Mouse (Mus musculus) MEL (cell line): Measurements from ENCODE around the gene Gfap. TPM values are rescaled to one million over a fixed set of nuclear protein-coding genes. Genes with fewer than 3 reads are reported as not detected.

ENCODE experiments used
- DNase-seq: peaks from one replicate; pipeline ENCODE4 v3.0.0; 2011; ENCODE audit warnings: low read depth, low spot score
- H3K27ac ChIP-seq: 2 replicates; pipeline ENCODE4 v1.5.1; 2012; ENCODE audit warnings: low read depth, mild to moderate bottlenecking, control low read depth, low read length, moderate library complexity; ENCODE audit not compliant: control insufficient read depth
- H3K27me3 ChIP-seq, 2 experiments: fragments of 150-350 bp in 1 of 2; sonication (generic) in 1 of 2; 2 replicates each; pipeline ENCODE4 v1.6.1; 2012; ENCODE audit warnings: low read length in 2 of 2, mild to moderate bottlenecking in 2 of 2, improper control_type of control experiment in 1 of 2, moderate library complexity in 1 of 2; ENCODE audit not compliant: insufficient read depth in 2 of 2, control insufficient read depth in 1 of 2
- H3K36me3 ChIP-seq, 2 experiments: 2 replicates each; pipeline ENCODE4 v1.6.1; 2012 to 2014; ENCODE audit warnings: low read length in 2 of 2, improper control_type of control experiment in 1 of 2, inconsistent platforms in 1 of 2, mild to moderate bottlenecking in 1 of 2; ENCODE audit not compliant: insufficient read depth in 2 of 2, control insufficient read depth in 1 of 2
- H3K4me1 ChIP-seq, 2 experiments: fragments of 150-350 bp in 1 of 2; sonication (generic) in 1 of 2; 2 replicates each; pipeline ENCODE4 v1.6.1; 2012; ENCODE audit warnings: low read length in 2 of 2, improper control_type of control experiment in 1 of 2, mild to moderate bottlenecking in 1 of 2; ENCODE audit not compliant: insufficient read depth in 2 of 2, control insufficient read depth in 1 of 2
- H3K4me3 ChIP-seq, 2 experiments: fragments of 150-350 bp in 1 of 2; sonication (generic) in 1 of 2; 2 replicates each; pipeline ENCODE4 v1.5.1; 2012; ENCODE audit warnings: low read depth in 2 of 2, low read length in 2 of 2, mild to moderate bottlenecking in 2 of 2, moderate library complexity in 2 of 2, control low read depth in 1 of 2, improper control_type of control experiment in 1 of 2; ENCODE audit not compliant: control insufficient read depth in 1 of 2, insufficient read depth in 1 of 2
- H3K79me2 ChIP-seq: 2 replicates; pipeline ENCODE4 v1.6.1; 2012; ENCODE audit warnings: mild to moderate bottlenecking, low read length, moderate library complexity; ENCODE audit not compliant: control insufficient read depth, poor library complexity, insufficient read depth
- H3K9ac ChIP-seq: 2 replicates; pipeline ENCODE4 v1.6.1; 2012; ENCODE audit warnings: low read depth, mild to moderate bottlenecking, control low read depth, low read length, moderate library complexity; ENCODE audit not compliant: control insufficient read depth, poor library complexity, severe bottlenecking
- H3K9me3 ChIP-seq: fragments of 150-350 bp; sonication (generic); replicated peaks from 2 replicates; pipeline ENCODE4 v1.6.1; 2012; ENCODE audit warnings: mild to moderate bottlenecking, low read length, improper control_type of control experiment, moderate library complexity; ENCODE audit not compliant: insufficient read depth
- CHD1 ChIP-seq: IDR thresholded peaks from 2 replicates; pipeline ENCODE4 v1.6.1; 2012; ENCODE audit warnings: low read depth, mild to moderate bottlenecking, inconsistent platforms, low read length, improper control_type of control experiment
- CHD2 ChIP-seq: IDR thresholded peaks from 2 replicates; pipeline ENCODE4 v1.6.1; 2011; ENCODE audit warnings: low read length, improper control_type of control experiment
- CTCF ChIP-seq, 3 experiments: IDR thresholded peaks in 2 of 3; conservative IDR thresholded peaks in 1 of 3; 2 replicates each; pipeline ENCODE4 v1.5.1; 2011 to 2012; ENCODE audit warnings: low read length in 3 of 3, low read depth in 2 of 3, mild to moderate bottlenecking in 2 of 3, improper control_type of control experiment in 1 of 3, inconsistent platforms in 1 of 3, mixed read lengths in 1 of 3, moderate library complexity in 1 of 3; ENCODE audit not compliant: control insufficient read depth in 1 of 3, insufficient read depth in 1 of 3, poor library complexity in 1 of 3, severe bottlenecking in 1 of 3
- ELF1 ChIP-seq: IDR thresholded peaks from 2 replicates; pipeline ENCODE4 v1.6.1; 2014; ENCODE audit warnings: low read depth, mild to moderate bottlenecking, inconsistent platforms, low read length, improper control_type of control experiment, moderate library complexity
- EP300 ChIP-seq, 2 experiments: IDR thresholded peaks; 2 replicates each; pipeline ENCODE4 v1.6.1; 2011; ENCODE audit warnings: improper control_type of control experiment in 2 of 2, low read length in 2 of 2, low read depth in 1 of 2, mild to moderate bottlenecking in 1 of 2
- ETS1 ChIP-seq: IDR thresholded peaks from 2 replicates; pipeline ENCODE4 v1.6.1; 2012; ENCODE audit warnings: low read depth, mild to moderate bottlenecking, inconsistent platforms, low read length, improper control_type of control experiment, moderate library complexity
- GATA1 ChIP-seq: IDR thresholded peaks from 2 replicates; pipeline ENCODE4 v1.6.1; 2011; ENCODE audit warnings: low read depth, low read length, improper control_type of control experiment
- HCFC1 ChIP-seq: IDR thresholded peaks from 2 replicates; pipeline ENCODE4 v1.6.1; 2012; ENCODE audit warnings: low read depth, mild to moderate bottlenecking, inconsistent platforms, low read length, improper control_type of control experiment, moderate library complexity
- JUND ChIP-seq: IDR thresholded peaks from 2 replicates; pipeline ENCODE4 v1.6.1; 2011; ENCODE audit warnings: low read depth, mild to moderate bottlenecking, improper control_type of control experiment, low read length
- MAX ChIP-seq: IDR thresholded peaks from 2 replicates; pipeline ENCODE4 v1.6.1; 2011; ENCODE audit warnings: low read length, improper control_type of control experiment
- MEF2A ChIP-seq: IDR thresholded peaks from 2 replicates; pipeline ENCODE4 v1.6.1; 2014; ENCODE audit warnings: low read depth, mild to moderate bottlenecking, inconsistent platforms, low read length, improper control_type of control experiment; ENCODE audit not compliant: poor library complexity, insufficient replicate concordance, severe bottlenecking; ENCODE audit errors: extremely low read depth
- MYC ChIP-seq: IDR thresholded peaks from 2 replicates; pipeline ENCODE4 v1.6.1; 2011; ENCODE audit warnings: low read depth, mild to moderate bottlenecking, low read length, improper control_type of control experiment, moderate library complexity
- POLR2AphosphoS5 ChIP-seq: IDR thresholded peaks from 2 replicates; pipeline ENCODE4 v1.6.1; 2012; ENCODE audit warnings: low read depth, borderline replicate concordance, mild to moderate bottlenecking, inconsistent platforms, low read length, moderate library complexity, mixed read lengths
- RAD21 ChIP-seq: IDR thresholded peaks from 2 replicates; pipeline ENCODE4 v1.6.1; 2011; ENCODE audit warnings: mild to moderate bottlenecking, low read depth, low read length, improper control_type of control experiment
- SMC3 ChIP-seq: IDR thresholded peaks from 2 replicates; pipeline ENCODE4 v1.6.1; 2011; ENCODE audit warnings: low read depth, low read length, improper control_type of control experiment
- TCF12 ChIP-seq: IDR thresholded peaks from 2 replicates; pipeline ENCODE4 v1.6.1; 2014; ENCODE audit warnings: low read depth, mild to moderate bottlenecking, inconsistent platforms, low read length, improper control_type of control experiment, moderate library complexity
- USF1 ChIP-seq: IDR thresholded peaks from 2 replicates; pipeline ENCODE4 v1.6.1; 2014; ENCODE audit warnings: low read depth, mild to moderate bottlenecking, inconsistent platforms, low read length, improper control_type of control experiment, moderate library complexity
- ZKSCAN1 ChIP-seq: IDR thresholded peaks from 2 replicates; pipeline ENCODE4 v1.6.1; 2012; ENCODE audit warnings: low read depth, mild to moderate bottlenecking, inconsistent platforms, low read length, improper control_type of control experiment, moderate library complexity
- ZNF384 ChIP-seq: IDR thresholded peaks from 2 replicates; pipeline ENCODE4 v1.6.1; 2012; ENCODE audit warnings: low read depth, mild to moderate bottlenecking, inconsistent platforms, low read length, improper control_type of control experiment
- polyA plus RNA-seq, 2 experiments: library from polyadenylated mRNA; stranded (reverse) in 1 of 2; unstranded in 1 of 2; fragments of >175 nt in 1 of 2; fragments of >200 nt in 1 of 2; gene quantifications; 2 replicates each; pipeline versions ENCODE4 v1.2.1 to v1.2.4; 2012; ENCODE audit warnings: low replicate concordance in 2 of 2, low read depth in 1 of 2; ENCODE audit not compliant: insufficient read length in 2 of 2, insufficient read depth in 1 of 2, missing spikeins in 1 of 2
- total RNA-seq: library from RNA; depleted of rRNA; stranded (reverse); fragments of 300-350 nt; gene quantifications from 2 replicates; pipeline ENCODE4 v1.2.3, GENCODE M21; 2012

Gene Gfap
- total and polyA plus RNA-seq, 3 experiments, result 2.0 to 2.5 TPM; not detected in 1

- no peaks in the 10 kb centered on the region for H3K27me3 ChIP-seq
- peak; percentile 60 for DNase-seq
- H3K9ac ChIP-seq, result no peak overlapping the region
- TF ChIP-seq JUND, result no peak
- TF ChIP-seq HCFC1, result no peak
- no peak for TF ChIP-seq GATA1
- TF ChIP-seq TCF12, result no peak
- no peak for TF ChIP-seq EP300 (IDR thresholded peaks at IDR 0.05; ENCODE audit: low read depth in 1 of 2, low read length in 2 of 2)
- TF ChIP-seq USF1, result no peak
- TF ChIP-seq ETS1, result no peak
- no peak for TF ChIP-seq POLR2AphosphoS5
- TF ChIP-seq ELF1, result no peak
- no peak for TF ChIP-seq MYC
- TF ChIP-seq MAX, result no peak
- TF ChIP-seq CHD1, result no peak
- TF ChIP-seq RAD21, result peak; percentile 44
- no peak for TF ChIP-seq ZNF384
- TF ChIP-seq CTCF (IDR thresholded peaks at IDR 0.05 in 2 of 3, conservative IDR thresholded peaks at IDR 0.05 in 1 of 3; ENCODE audit: control insufficient read depth in 1 of 3, insufficient read depth in 1 of 3, low read depth in 2 of 3, low read length in 3 of 3, poor library complexity in 1 of 3, severe bottlenecking in 1 of 3), result peak; percentile 60 to 77 (median 70)
- no peak for TF ChIP-seq MEF2A
- peaks cover 0 to 41% of the 10 kb centered on the region in 2 experiments; a peak in 2 of 4 replicates for H3K36me3 ChIP-seq
- H3K79me2 ChIP-seq, result no peaks in the 10 kb centered on the region
- H3K4me3 ChIP-seq, result no peak overlapping the region
- no peaks in the 10 kb centered on the region for H3K4me1 ChIP-seq
- H3K9me3 ChIP-seq, result no peaks in the 10 kb centered on the region
- H3K27ac ChIP-seq, result no peak overlapping the region
Measured at GRCm38 (mm10) chr11:102853760-102854159, 47.0 kb downstream of the Gfap start.

DNA sequence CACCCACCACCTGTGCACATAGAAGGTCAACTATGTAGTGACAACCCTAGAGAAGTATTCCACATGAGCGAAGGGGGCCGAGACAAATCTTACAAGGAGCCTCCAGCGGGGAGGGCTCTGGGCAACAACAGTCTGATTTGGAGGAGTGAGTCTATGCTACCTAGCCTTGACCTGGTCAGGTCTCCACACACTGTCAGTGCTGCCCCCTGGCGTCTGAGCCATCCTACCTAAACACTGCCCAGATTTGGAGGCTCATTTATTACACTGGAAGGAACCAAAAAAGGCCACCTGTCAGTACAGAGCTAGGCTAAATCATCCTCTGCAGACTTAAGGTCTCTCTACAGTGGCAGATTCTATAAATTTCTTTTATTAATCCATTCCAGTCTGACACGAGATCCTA is 48.8 kb downstream of the Gfap start:
- Histone ChIP-seq H3K27ac (no peak overlapping the region), H3K4me3 (no peak overlapping the region), H3K36me3 (peaks cover 0 to 37% of the 10 kb centered on the region in 2 experiments; a peak in 2 of 4 replicates), H3K79me2 (no peaks in the 10 kb centered on the region), H3K4me1 (no peaks in the 10 kb centered on the region), H3K9me3 (no peaks in the 10 kb centered on the region), H3K27me3 (no peaks in the 10 kb centered on the region), H3K9ac (no peak overlapping the region)
- no peak for TF ChIP-seq CHD2
- TF ChIP-seq SMC3, result peak; percentile 44
- no peak for TF ChIP-seq MYC
- TF ChIP-seq CTCF (IDR thresholded peaks at IDR 0.05 in 2 of 3, conservative IDR thresholded peaks at IDR 0.05 in 1 of 3; ENCODE audit: control insufficient read depth in 1 of 3, insufficient read depth in 1 of 3, low read depth in 2 of 3, low read length in 3 of 3, poor library complexity in 1 of 3, severe bottlenecking in 1 of 3), result peak; percentile 41 to 69 (median 62)
- TF ChIP-seq ZKSCAN1, result no peak
- peak; percentile 50 for DNase-seq
